Mouse (Mus musculus) midbrain, embryonic 16.5 days (tissue): ENCODE data around the gene Cdiptos. TPM values are rescaled to one million over a fixed set of nuclear protein-coding genes. Genes with fewer than 3 reads are reported as not detected.

Source experiments
- ATAC-seq: fragments of 200-750 bp; cut with Nextera tagmentation; 2 replicates; pipeline ENCODE4 v1.8.0; 2017; ENCODE audit warnings: moderate TSS enrichment
- H3K27ac ChIP-seq: fragments of 300-500 bp; sonication (generic); 2 replicates; pipeline ENCODE4 v1.5.1; 2014; ENCODE audit warnings: mild to moderate bottlenecking, low read length, mixed read lengths
- H3K27me3 ChIP-seq: fragments of 300-500 bp; sonication (generic); 2 replicates; pipeline ENCODE4 v1.6.1; 2014; ENCODE audit warnings: low read depth, low read length, mixed read lengths; ENCODE audit not compliant: control insufficient read depth, insufficient read depth
- H3K36me3 ChIP-seq: fragments of 300-500 bp; sonication (generic); 2 replicates; pipeline ENCODE4 v1.6.1; 2014; ENCODE audit warnings: mild to moderate bottlenecking, low read length, moderate library complexity, mixed read lengths; ENCODE audit not compliant: control insufficient read depth, insufficient read depth
- H3K4me1 ChIP-seq: fragments of 300-500 bp; sonication (generic); 2 replicates; pipeline ENCODE4 v1.6.1; 2014; ENCODE audit warnings: mild to moderate bottlenecking, low read length, mixed read lengths; ENCODE audit not compliant: control insufficient read depth, insufficient read depth
- H3K4me2 ChIP-seq: fragments of 300-500 bp; sonication (generic); 2 replicates; pipeline ENCODE4 v1.6.1; 2014; ENCODE audit warnings: mild to moderate bottlenecking, low read length, mixed read lengths
- H3K4me3 ChIP-seq: fragments of 300-500 bp; sonication (generic); 2 replicates; pipeline ENCODE4 v1.5.1; 2014; ENCODE audit warnings: low read depth, mild to moderate bottlenecking, low read length, moderate library complexity, mixed read lengths
- H3K9ac ChIP-seq: fragments of 300-500 bp; sonication (generic); 2 replicates; pipeline ENCODE4 v1.6.1; 2014; ENCODE audit warnings: low read depth, low read length, mixed read lengths
- H3K9me3 ChIP-seq: fragments of 300-500 bp; sonication (generic); replicated peaks from 2 replicates; pipeline ENCODE4 v1.6.1; 2014; ENCODE audit warnings: mild to moderate bottlenecking, low read length, mixed read lengths; ENCODE audit not compliant: control insufficient read depth, poor library complexity, severe bottlenecking
- WGBS: fragments of 180-500 bp; shearing (Covaris S2); extraction: QIAGEN DNeasy Blood & Tissue Kit; methylation state at CpG from one replicate; pipeline ENCODE4 v1.1.7; 2014; 5-methylcytosine and 5-hydroxymethylcytosine counted together
- polyA plus RNA-seq: library from polyadenylated mRNA; unstranded; fragments of >200 nt; fragmentation: Nextera tagmentation; extraction: Ambion mirVana; gene quantifications from 2 replicates; pipeline ENCODE4 v1.2.1, GENCODE M21; 2015

Gene Cdiptos
- polyA plus RNA-seq, 1 experiment from 2014 or later = 0.69 TPM

GRCm38 (mm10) chr7:127008239-127009019 lies 32.5 kb upstream of the Cdiptos start:
- Histone ChIP-seq H3K4me3 (no peak overlapping the region), H3K9me3 (no peaks in the 10 kb centered on the region), H3K4me1 (no peaks in the 10 kb centered on the region; the same call in 1 of the 2 replicates), H3K4me2 (no peak overlapping the region), H3K27me3 (no peaks in the 10 kb centered on the region), H3K36me3 (no peaks in the 10 kb centered on the region), H3K27ac (no peak overlapping the region), H3K9ac (no peak overlapping the region)
- 63% methylated on average over 9 of the region's 9 CpGs for WGBS
- no peak for ATAC-seq

- ATAC-seq = no peak
- H3K36me3 ChIP-seq = no peaks in the 10 kb centered on the region
- no peak overlapping the region for H3K27ac ChIP-seq
- no peaks in the 10 kb centered on the region for H3K27me3 ChIP-seq
- no peak overlapping the region for H3K4me3 ChIP-seq
- no peaks in the 10 kb centered on the region; the same call in 1 of the 2 replicates for H3K4me1 ChIP-seq
- H3K4me2 ChIP-seq = no peak overlapping the region
- WGBS = 85% methylated on average over 6 of the region's 6 CpGs
- no peaks in the 10 kb centered on the region for H3K9me3 ChIP-seq
- no peak overlapping the region for H3K9ac ChIP-seq
These were observed 31.6 kb upstream of the Cdiptos start for GRCm38 (mm10) chr7:127007313-127008024.

GRCm38 (mm10) chr7:127004122-127004875 lies 28.4 kb upstream of the Cdiptos start:
- Histone ChIP-seq H3K36me3 (no peaks in the 10 kb centered on the region), H3K9ac (no peak overlapping the region), H3K9me3 (no peaks in the 10 kb centered on the region), H3K4me3 (no peak overlapping the region), H3K27me3 (no peaks in the 10 kb centered on the region), H3K4me2 (no peak overlapping the region), H3K27ac (no peak overlapping the region), H3K4me1 (no peaks in the 10 kb centered on the region; the same call in 1 of the 2 replicates)
- WGBS = 96% methylated on average over 4 of the region's 4 CpGs
- no peak for ATAC-seq

- H3K27me3 ChIP-seq = no peaks in the 10 kb centered on the region
- H3K4me1 ChIP-seq = no peaks in the 10 kb centered on the region; the same call in 1 of the 2 replicates
- no peak for ATAC-seq
- no peak overlapping the region for H3K9ac ChIP-seq
- WGBS = 89% methylated on average over 5 of the region's 5 CpGs
- no peaks in the 10 kb centered on the region for H3K36me3 ChIP-seq
- no peaks in the 10 kb centered on the region for H3K9me3 ChIP-seq
- no peak overlapping the region for H3K4me3 ChIP-seq
- H3K4me2 ChIP-seq = no peak overlapping the region
- H3K27ac ChIP-seq = no peak overlapping the region
These were observed 27.7 kb upstream of the Cdiptos start for GRCm38 (mm10) chr7:127003620-127004019.

GRCm38 (mm10) chr7:126999568-126999967 lies 23.7 kb upstream of the Cdiptos start:
- no peak overlapping the region for H3K9ac ChIP-seq
- WGBS = 82% methylated on average over 10 of the region's 10 CpGs
- no peak for ATAC-seq

GRCm38 (mm10) chr7:126996449-126996848 lies 20.6 kb upstream of the Cdiptos start:
- Histone ChIP-seq H3K36me3 (no peaks in the 10 kb centered on the region), H3K9ac (no peak overlapping the region), H3K4me3 (no peak overlapping the region), H3K27me3 (no peaks in the 10 kb centered on the region), H3K4me1 (no peaks in the 10 kb centered on the region), H3K27ac (no peak overlapping the region), H3K9me3 (no peaks in the 10 kb centered on the region), H3K4me2 (no peak overlapping the region)
- ATAC-seq = no peak
- 77% methylated on average over 4 of the region's 4 CpGs for WGBS

More at GRCm38 (mm10) chr7:126999568-126999967, 23.7 kb upstream of the Cdiptos start:
- H3K27me3 ChIP-seq = no peaks in the 10 kb centered on the region
- no peaks in the 10 kb centered on the region for H3K4me1 ChIP-seq
- H3K36me3 ChIP-seq = no peaks in the 10 kb centered on the region
- H3K9me3 ChIP-seq = no peaks in the 10 kb centered on the region
- no peak overlapping the region for H3K27ac ChIP-seq
- no peak overlapping the region for H3K4me3 ChIP-seq
- H3K4me2 ChIP-seq = no peak overlapping the region

- ATAC-seq = no peak
- no peaks in the 10 kb centered on the region for H3K4me1 ChIP-seq
- no peak overlapping the region for H3K4me2 ChIP-seq
- H3K36me3 ChIP-seq = no peaks in the 10 kb centered on the region
- WGBS = 73% methylated on average over 8 of the region's 8 CpGs
- no peak overlapping the region for H3K27ac ChIP-seq
- H3K27me3 ChIP-seq = no peaks in the 10 kb centered on the region
- no peak overlapping the region for H3K4me3 ChIP-seq
- no peak overlapping the region for H3K9ac ChIP-seq
- no peaks in the 10 kb centered on the region for H3K9me3 ChIP-seq
These were observed 12.9 kb upstream of the Cdiptos start for GRCm38 (mm10) chr7:126988816-126989215.

- Histone ChIP-seq H3K27ac (no peak overlapping the region), H3K9ac (no peak overlapping the region), H3K36me3 (no peaks in the 10 kb centered on the region), H3K4me3 (no peak overlapping the region), H3K4me2 (no peak overlapping the region), H3K9me3 (no peaks in the 10 kb centered on the region), H3K27me3 (no peaks in the 10 kb centered on the region), H3K4me1 (no peaks in the 10 kb centered on the region)
- ATAC-seq = no peak
- WGBS = 48% methylated on average over 9 of the region's 9 CpGs
These were observed 10.4 kb upstream of the Cdiptos start for GRCm38 (mm10) chr7:126986319-126986718.
